Mouse (Mus musculus) heart, embryonic 13.5 days (tissue): ENCODE measurements around the gene Galnt10. TPM values are rescaled to one million over a fixed set of nuclear protein-coding genes. Genes with fewer than 3 reads are reported as not detected.

Experiments
- ATAC-seq: fragments of 200-750 bp; cut with Nextera tagmentation; 2 replicates; pipeline ENCODE4 v1.8.0; 2017; ENCODE audit warnings: moderate TSS enrichment; ENCODE audit not compliant: insufficient number of reproducible peaks, low FRiP score, low TSS enrichment; ENCODE audit errors: extremely low read depth
- H3K27ac ChIP-seq: fragments of 300-500 bp; sonication (generic); replicated peaks from 2 replicates; pipeline ENCODE4 v1.5.1; 2015; ENCODE audit warnings: moderate library complexity, mild to moderate bottlenecking, inconsistent platforms
- H3K27me3 ChIP-seq: fragments of 300-500 bp; sonication (generic); replicated peaks from 2 replicates; pipeline ENCODE4 v1.6.1; 2015; ENCODE audit warnings: mild to moderate bottlenecking, inconsistent platforms
- H3K36me3 ChIP-seq: fragments of 300-500 bp; sonication (generic); 2 replicates; pipeline ENCODE4 v1.6.1; 2015; ENCODE audit warnings: mild to moderate bottlenecking, inconsistent platforms
- H3K4me1 ChIP-seq: fragments of 300-500 bp; sonication (generic); 2 replicates; pipeline ENCODE4 v1.6.1; 2015; ENCODE audit warnings: inconsistent platforms
- H3K4me2 ChIP-seq: fragments of 300-500 bp; sonication (generic); 2 replicates; pipeline ENCODE4 v1.6.1; 2015; ENCODE audit warnings: inconsistent platforms, mild to moderate bottlenecking, moderate library complexity
- H3K4me3 ChIP-seq: fragments of 300-500 bp; sonication (generic); 2 replicates; pipeline ENCODE4 v1.5.1; 2015; ENCODE audit warnings: moderate library complexity, mild to moderate bottlenecking, inconsistent platforms
- H3K9ac ChIP-seq: fragments of 300-500 bp; sonication (generic); 2 replicates; pipeline ENCODE4 v1.6.1; 2015; ENCODE audit warnings: inconsistent platforms, mild to moderate bottlenecking, moderate library complexity
- H3K9me3 ChIP-seq: fragments of 300-500 bp; sonication (generic); 2 replicates; pipeline ENCODE4 v1.6.1; 2016; ENCODE audit warnings: inconsistent platforms
- WGBS: fragments of 180-500 bp; shearing (Covaris S2); methylation state at CpG from one replicate; pipeline ENCODE4 v1.1.7; 2015; ENCODE audit warnings: mixed read lengths; 5-methylcytosine and 5-hydroxymethylcytosine counted together
- polyA plus RNA-seq: library from polyadenylated mRNA; unstranded; fragments of >200 nt; fragmentation: Nextera tagmentation; extraction: Ambion mirVana; gene quantifications from 2 replicates; pipeline ENCODE4 v1.2.1, GENCODE M21; 2015

The Galnt10 gene
- polyA plus RNA-seq, 1 experiment from 2014 or later = 11.4 TPM

DNA sequence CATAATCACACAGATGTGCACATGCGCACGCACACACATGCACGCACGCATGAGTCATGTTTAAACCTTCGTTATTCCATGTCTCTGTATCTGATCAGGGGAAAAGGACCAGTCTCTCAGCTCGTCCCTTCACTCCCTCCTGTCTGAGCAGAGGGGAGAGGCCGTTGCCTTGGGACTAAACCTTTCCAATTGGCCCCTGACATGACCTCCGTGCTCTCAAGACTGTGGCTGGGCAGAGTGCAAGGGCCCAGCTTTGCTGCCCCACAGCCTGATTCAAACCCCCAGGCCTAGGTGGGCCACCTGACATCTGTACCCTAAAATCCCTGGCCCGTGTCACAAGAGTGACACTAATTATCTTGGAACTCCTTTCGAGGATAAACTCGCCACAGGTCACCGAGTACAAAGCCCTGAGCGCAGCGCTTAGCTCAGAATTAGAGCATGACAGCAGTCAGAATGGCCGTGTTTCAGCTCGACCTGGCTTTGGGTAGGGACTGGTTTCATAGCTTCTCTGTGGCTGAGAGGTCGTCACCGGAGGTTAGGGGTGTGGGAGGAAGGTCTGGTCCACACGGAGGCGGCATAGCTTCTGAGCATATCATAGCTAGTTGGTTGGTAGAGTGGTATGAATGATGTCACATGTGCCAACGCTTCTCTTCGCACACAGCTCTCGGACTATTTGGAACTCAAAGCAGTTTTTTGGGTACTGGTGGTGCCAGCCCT, 7.1 kb downstream of the Galnt10 start:
- peak overlapping the region; percentile 67 for H3K9ac ChIP-seq
- no peak overlapping the region for H3K27ac ChIP-seq
- 0 out of 2 replicates have a peak, but pooled peaks cover 3% of the 10 kb centered on the region for H3K36me3 ChIP-seq
- H3K9me3 ChIP-seq = no peaks in the 10 kb centered on the region
- H3K4me1 ChIP-seq = peaks cover 85% of the 10 kb centered on the region
- H3K27me3 ChIP-seq = no peaks in the 10 kb centered on the region
- H3K4me2 ChIP-seq = peak overlapping the region; percentile 56
- peak overlapping the region; percentile 20; the same call in 1 of the 2 replicates for H3K4me3 ChIP-seq
- WGBS = 82% methylated on average over 23 of the region's 23 CpGs
- no peak for ATAC-seq

DNA sequence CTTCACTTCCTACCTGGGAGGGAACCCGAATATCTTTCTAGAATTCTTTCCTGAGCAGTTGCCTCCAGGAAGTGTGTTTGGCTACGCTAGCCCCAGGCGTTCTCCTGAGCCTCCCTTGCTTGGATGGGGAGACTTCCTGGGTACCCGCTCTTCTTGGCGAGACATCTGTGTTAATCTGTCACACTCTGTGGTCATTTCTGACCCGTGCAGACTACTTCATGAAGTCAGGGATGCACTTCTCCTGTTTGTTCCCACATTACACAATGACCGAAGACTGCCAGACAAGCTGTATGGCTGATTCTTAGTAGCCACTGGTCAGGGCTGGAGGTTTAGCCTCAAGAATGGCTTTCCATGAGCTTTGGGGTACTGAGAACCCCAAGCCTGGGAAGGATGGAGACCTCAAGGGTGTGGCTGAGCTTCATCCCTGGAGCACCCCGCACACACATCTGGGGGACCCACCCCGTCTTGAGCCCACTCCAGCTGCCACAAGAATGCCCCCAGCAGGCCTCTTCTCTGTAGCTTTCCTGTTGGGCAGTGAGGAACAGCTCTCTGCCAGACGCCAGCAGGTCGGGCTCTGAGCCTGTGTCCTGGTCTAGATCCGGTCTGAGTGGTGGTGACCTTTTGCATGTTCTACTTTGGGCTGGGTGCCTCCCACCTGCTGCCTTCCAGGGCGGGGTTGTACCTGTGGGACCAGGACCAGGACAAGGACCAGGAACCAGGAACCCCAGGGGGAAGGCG, 7.8 kb downstream of the Galnt10 start:
- H3K27ac ChIP-seq = no peak overlapping the region
- H3K4me3 ChIP-seq = no peak overlapping the region
- H3K4me2 ChIP-seq = peak overlapping the region; percentile 34; the same call in 1 of the 2 replicates
- WGBS = 81% methylated on average over 14 of the region's 14 CpGs
- no peaks in the 10 kb centered on the region for H3K27me3 ChIP-seq
- H3K36me3 ChIP-seq = 0 out of 2 replicates have a peak, but pooled peaks cover 3% of the 10 kb centered on the region
- no peaks in the 10 kb centered on the region for H3K9me3 ChIP-seq
- ATAC-seq = no peak
- H3K9ac ChIP-seq = no peak overlapping the region
- peaks cover 86% of the 10 kb centered on the region for H3K4me1 ChIP-seq

DNA sequence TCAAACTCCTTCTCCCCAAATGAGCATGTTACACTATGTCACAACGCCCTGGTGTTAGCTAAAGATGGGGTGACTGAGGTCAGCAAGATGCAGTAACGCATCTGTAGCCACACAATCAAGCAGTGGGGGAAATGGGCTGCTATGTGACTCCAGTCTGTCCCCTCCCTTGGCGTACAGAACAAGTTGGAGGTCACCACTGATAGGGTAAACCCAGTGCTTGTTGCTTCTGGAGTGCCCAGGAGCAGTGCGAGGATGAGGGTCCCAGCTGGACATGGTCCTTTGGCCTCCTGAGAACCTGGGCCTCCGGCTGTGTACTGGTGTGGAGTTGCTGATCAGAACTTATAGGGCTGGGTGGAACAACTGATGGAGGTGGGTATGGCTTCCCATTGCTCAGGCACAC, 8.6 kb downstream of the Galnt10 start:
- 79% methylated on average over 5 of the region's 5 CpGs for WGBS
- no peak for ATAC-seq
- H3K27ac ChIP-seq = no peak overlapping the region
- no peak overlapping the region for H3K9ac ChIP-seq
- no peaks in the 10 kb centered on the region for H3K9me3 ChIP-seq
- no peak overlapping the region for H3K4me3 ChIP-seq
- H3K4me1 ChIP-seq = peaks cover 83% of the 10 kb centered on the region
- H3K36me3 ChIP-seq = no peaks in the 10 kb centered on the region
- H3K27me3 ChIP-seq = no peaks in the 10 kb centered on the region
- H3K4me2 ChIP-seq = 0 out of 2 replicates have a peak overlapping the region, but pooled peaks have one; percentile 34

DNA sequence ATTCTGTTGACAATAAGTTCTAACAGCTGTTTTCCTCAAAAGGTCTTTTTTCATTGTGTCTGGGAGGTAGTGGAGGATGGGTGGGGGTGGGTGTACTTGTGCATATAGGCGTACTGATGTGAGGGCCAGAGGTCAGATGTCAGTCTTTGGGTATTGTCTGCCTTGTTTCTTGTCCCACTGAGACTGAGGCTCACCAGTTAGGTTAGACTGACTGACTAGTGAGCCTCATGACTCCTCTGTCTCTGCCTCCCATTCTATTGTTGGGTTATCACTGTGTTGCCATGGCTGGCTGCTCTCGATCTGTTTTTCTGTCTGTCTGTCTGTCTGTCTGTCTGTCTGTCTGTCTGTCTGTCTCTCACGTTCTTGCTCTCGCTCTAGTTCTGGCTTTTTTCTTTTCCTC, 9.1 kb downstream of the Galnt10 start:
- H3K4me1 ChIP-seq = peaks cover 77% of the 10 kb centered on the region
- ATAC-seq = no peak

DNA sequence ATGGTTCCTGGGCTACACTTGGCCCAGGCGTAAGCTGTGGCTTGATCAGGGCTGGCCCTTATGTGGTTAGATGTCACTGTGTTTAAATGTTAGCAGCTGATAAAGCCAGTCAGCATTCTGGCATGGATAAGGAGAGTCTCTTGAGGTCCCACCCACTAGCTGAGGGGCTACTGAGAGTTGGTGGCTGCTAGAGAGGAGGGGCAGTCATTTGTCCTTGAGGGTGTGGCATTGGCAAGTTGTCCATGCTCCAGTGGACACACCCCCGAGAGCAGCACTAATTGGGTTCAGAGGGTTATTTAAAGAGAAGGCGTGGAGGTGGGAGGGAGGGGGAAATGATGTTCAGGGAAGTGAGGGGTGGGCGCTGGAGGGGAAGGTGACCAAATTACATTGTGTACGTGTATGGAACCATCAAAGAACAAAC, 9.7 kb downstream of the Galnt10 start:
- Histone ChIP-seq H3K36me3 (no peaks in the 10 kb centered on the region), H3K27ac (no peak overlapping the region), H3K9me3 (no peaks in the 10 kb centered on the region), H3K4me2 (peak overlapping the region; percentile 42), H3K27me3 (no peaks in the 10 kb centered on the region), H3K4me1 (peaks cover 75% of the 10 kb centered on the region), H3K9ac (no peak overlapping the region), H3K4me3 (no peak overlapping the region)
- WGBS = 39% methylated on average over 5 of the region's 5 CpGs
- no peak for ATAC-seq

More for the DNA sequence above, 9.1 kb downstream of the Galnt10 start:
- H3K36me3 ChIP-seq = no peaks in the 10 kb centered on the region
- H3K27ac ChIP-seq = no peak overlapping the region
- H3K27me3 ChIP-seq = no peaks in the 10 kb centered on the region
- H3K9me3 ChIP-seq = no peaks in the 10 kb centered on the region
- no peak overlapping the region for H3K4me3 ChIP-seq
- no peak overlapping the region for H3K9ac ChIP-seq
- peak overlapping the region; percentile 34; the same call in 1 of the 2 replicates for H3K4me2 ChIP-seq
- WGBS = 34% methylated on average over 4 of the region's 4 CpGs

DNA sequence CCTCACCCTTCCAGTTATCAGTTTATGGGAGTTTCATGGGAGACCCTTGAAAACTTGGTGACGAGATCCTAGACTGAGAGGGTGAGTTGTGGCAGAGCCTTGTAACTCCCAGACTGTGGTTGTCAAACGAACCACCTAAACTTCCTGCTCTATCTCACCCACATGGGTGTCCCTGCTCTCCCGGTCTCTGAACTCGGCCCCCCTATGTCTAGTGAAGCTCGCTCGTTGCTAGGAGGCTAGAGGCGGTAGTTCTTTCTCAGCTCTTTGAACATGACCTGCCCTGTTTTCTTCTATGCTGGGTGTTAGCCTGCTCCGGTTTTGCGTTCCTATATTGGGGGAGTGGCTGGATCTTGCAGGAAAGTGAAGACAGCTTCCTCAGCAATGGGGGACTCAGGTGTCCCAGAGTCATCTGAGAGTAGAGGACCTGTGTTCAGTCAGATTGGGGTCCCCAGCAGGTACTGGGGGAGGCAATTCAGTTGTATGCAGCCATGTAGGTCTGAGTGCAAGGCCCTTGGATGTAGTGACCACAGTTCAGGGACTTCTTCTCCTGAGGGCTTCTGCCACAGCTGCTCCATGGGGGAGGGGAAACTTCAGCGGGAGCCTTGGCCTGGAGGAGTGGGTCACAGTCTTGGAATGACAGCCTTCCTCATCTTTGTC, 10.6 kb downstream of the Galnt10 start:
- peak overlapping the region; percentile 45 for H3K27ac ChIP-seq
- WGBS = 45% methylated on average over 10 of the region's 10 CpGs
- ATAC-seq = no peak
- no peak overlapping the region for H3K4me3 ChIP-seq
- no peaks in the 10 kb centered on the region for H3K9me3 ChIP-seq
- 0 out of 2 replicates have a peak overlapping the region, but pooled peaks have one; percentile 11 for H3K9ac ChIP-seq
- H3K4me2 ChIP-seq = peak overlapping the region; percentile 42
- peaks cover 77% of the 10 kb centered on the region for H3K4me1 ChIP-seq
- no peaks in the 10 kb centered on the region for H3K36me3 ChIP-seq
- H3K27me3 ChIP-seq = no peaks in the 10 kb centered on the region

DNA sequence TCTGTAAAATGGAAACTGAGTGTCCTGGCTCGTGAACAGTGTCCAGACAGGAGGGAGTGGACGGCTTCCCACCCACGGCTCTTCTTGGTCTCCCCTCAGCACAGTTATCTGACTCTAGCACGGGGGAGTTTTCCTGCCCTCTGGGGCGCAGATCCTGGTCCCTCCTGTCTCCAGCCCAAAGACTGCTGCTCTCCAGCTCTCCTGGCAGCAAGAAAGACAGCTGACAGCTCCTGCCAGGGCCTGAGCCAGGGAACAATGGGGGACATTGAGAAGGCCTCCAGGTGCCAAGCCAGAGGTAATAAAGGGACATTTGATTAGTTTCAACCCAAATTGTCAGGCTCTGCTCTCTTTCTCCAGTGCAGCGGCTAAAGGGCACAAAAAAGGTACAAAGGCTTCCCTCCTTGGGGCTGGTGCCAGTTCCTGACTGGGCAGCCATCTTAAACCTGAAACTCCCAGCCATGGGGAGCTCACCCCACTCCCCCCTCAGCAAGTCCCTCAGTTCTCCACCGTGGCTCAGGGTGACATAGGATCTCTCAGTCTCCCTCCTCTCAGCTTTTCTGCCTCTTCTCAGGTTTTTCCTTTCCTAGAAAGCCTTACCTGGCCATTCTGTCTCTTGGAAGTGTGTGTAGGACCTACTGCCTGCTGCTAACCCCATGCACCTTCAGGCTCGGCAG, 11.5 kb downstream of the Galnt10 start:
- no peaks in the 10 kb centered on the region for H3K9me3 ChIP-seq
- H3K36me3 ChIP-seq = peaks cover 2% of the 10 kb centered on the region; the same call in 1 of the 2 replicates
- peak overlapping the region; percentile 42 for H3K4me2 ChIP-seq
- peak overlapping the region; percentile 11; the same call in 1 of the 2 replicates for H3K9ac ChIP-seq
- H3K4me1 ChIP-seq = peaks cover 74% of the 10 kb centered on the region
- 51% methylated on average over 8 of the region's 8 CpGs for WGBS
- H3K27ac ChIP-seq = peak overlapping the region; percentile 45
- no peaks in the 10 kb centered on the region for H3K27me3 ChIP-seq
- H3K4me3 ChIP-seq = no peak overlapping the region
- no peak for ATAC-seq

DNA sequence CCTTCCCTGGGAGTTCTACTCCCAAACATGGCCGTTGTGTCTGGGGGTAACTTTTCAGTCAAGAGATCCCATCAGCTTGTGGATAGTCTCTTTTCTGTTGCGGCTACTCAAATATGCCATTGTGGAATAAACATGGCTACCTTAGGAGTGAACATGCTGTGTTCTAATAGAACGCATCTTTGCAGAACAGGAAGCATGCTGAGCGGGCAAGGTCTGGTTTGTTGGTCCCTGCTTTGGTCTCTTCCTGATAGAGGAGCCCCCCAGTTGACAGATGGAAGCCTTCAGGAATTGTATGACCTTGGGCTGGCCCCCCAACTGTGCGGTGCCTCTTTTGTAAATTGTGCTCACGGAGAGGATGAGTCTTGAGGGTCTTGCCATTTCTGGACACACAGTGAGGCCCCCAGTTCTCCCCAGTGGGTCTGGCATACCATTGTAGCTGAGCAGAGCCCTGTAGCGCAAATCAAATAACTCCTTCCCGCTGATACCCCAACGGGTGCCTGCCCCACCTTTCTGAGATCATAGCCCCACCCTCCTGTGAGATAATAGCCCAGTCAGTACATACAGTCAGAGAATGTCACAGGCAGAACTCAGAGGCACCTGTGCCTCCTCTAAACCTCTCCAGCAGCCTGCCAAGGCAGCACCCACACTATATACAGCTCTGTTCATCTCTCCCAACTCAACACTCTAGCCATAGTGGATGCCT, 12.3 kb downstream of the Galnt10 start:
- Histone ChIP-seq H3K4me3 (no peak overlapping the region), H3K9me3 (no peaks in the 10 kb centered on the region), H3K4me2 (peak overlapping the region; percentile 42; the same call in 1 of the 2 replicates), H3K27me3 (no peaks in the 10 kb centered on the region), H3K4me1 (peaks cover 67% of the 10 kb centered on the region), H3K27ac (no peak overlapping the region), H3K36me3 (peaks cover 2% of the 10 kb centered on the region; the same call in 1 of the 2 replicates), H3K9ac (no peak overlapping the region)
- 74% methylated on average over 9 of the region's 9 CpGs for WGBS
- no peak for ATAC-seq

DNA sequence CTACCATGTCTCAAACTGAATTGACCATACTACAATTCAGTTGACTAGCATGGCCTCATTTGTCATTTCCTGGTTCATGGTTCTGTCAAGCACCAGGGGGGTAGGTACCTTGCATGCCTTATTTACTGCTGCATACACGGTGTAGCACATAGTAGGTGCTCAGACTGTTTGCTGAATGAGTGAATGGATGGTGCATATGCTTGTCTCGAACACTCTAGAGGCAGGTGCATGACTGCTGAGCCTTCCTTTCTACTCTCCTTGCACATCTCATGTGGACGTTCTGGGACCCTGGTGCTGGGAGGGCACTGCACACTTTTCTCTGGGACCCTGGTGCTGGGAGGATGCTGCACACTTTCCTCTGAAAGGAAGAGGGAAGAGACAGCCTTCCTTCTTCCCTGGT, 13.0 kb downstream of the Galnt10 start:
- Histone ChIP-seq H3K36me3 (peaks cover 2% of the 10 kb centered on the region; the same call in 1 of the 2 replicates), H3K27ac (no peak overlapping the region), H3K4me1 (peaks cover 66% of the 10 kb centered on the region), H3K27me3 (no peaks in the 10 kb centered on the region), H3K9me3 (no peaks in the 10 kb centered on the region), H3K4me3 (no peak overlapping the region), H3K4me2 (no peak overlapping the region), H3K9ac (no peak overlapping the region)
- ATAC-seq = no peak
- 81% methylated on average over 3 of the region's 3 CpGs for WGBS

DNA sequence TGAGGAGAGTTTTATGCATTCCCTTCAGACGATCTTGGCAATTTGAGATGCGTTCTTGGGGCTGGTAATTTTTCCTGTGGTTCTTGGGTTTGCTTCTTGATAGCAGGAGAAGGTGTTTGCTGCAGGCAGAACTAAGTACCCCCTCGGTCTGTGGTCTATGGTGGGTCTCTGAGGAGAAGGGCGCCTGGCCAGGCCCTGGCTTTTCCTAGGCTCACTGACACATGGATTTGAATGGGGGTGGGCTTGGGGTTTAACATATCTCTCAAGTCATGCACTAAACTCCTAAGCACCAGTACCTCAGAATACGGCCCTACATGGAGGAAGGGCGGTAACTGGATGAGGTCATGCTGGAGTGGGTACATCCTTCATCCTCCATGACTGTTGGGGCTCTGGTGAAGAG, 13.5 kb downstream of the Galnt10 start:
- H3K4me3 ChIP-seq = no peak overlapping the region
- ATAC-seq = no peak
- 86% methylated on average over 6 of the region's 6 CpGs for WGBS
- no peak overlapping the region for H3K9ac ChIP-seq
- H3K27ac ChIP-seq = no peak overlapping the region
- H3K4me2 ChIP-seq = no peak overlapping the region
- no peaks in the 10 kb centered on the region for H3K9me3 ChIP-seq
- H3K4me1 ChIP-seq = peaks cover 61% of the 10 kb centered on the region
- H3K36me3 ChIP-seq = peaks cover 2% of the 10 kb centered on the region; the same call in 1 of the 2 replicates
- no peaks in the 10 kb centered on the region for H3K27me3 ChIP-seq
